Mouse (Mus musculus) adrenal gland (tissue): Measurements from ENCODE around the gene Ube2dnl2.

Experiments
- intact Hi-C: fragments of 180-260 bp; cut with DNase I; formaldehyde crosslinking; loops from one replicate; pipeline ENCODE4 v1.15.1; 2025
- long read RNA-seq, 2 experiments: library from polyadenylated mRNA; unstranded; transcript quantifications; one replicate each; pipeline ENCODE4 v2.0.0; 2020; ENCODE audit warnings: borderline replicate concordance in 1 of 2; ENCODE audit not compliant: insufficient replicate concordance in 1 of 2

Gene Ube2dnl2
- long read RNA-seq, experiment 1 = 0 reads
- long read RNA-seq, experiment 2 = 0 reads

- intact Hi-C loops = no loop called here
Measured at GRCm38 (mm10) chrX:114907282-114907681, at the start of gene Ube2dnl2. TSS of gene Ube2dnl2 (plus strand) at chrX:114907582.

- intact Hi-C loops = no loop called here
Measured at GRCm38 (mm10) chrX:114895489-114895888, 11.9 kb upstream of the Ube2dnl2 start.

GRCm38 (mm10) chrX:114897506-114897905, 9.9 kb upstream of the Ube2dnl2 start:
- intact Hi-C loops = no loop called here

- intact Hi-C loops = no loop called here
Measured at GRCm38 (mm10) chrX:114903391-114903790, 4.0 kb upstream of the Ube2dnl2 start.

GRCm38 (mm10) chrX:114904712-114905111, 2.7 kb upstream of the Ube2dnl2 start, which contains the start of gene Ube2dnl1:
TSS of gene Ube2dnl1 (plus strand) at chrX:114905012.
- intact Hi-C loops = no loop called here

GRCm38 (mm10) chrX:114955066-114955465, 47.7 kb downstream of the Ube2dnl2 start:
- intact Hi-C loops = no loop called here
